Mouse (Mus musculus): ENCODE data around the gene Prrt1. TPM values are rescaled to one million over a fixed set of nuclear protein-coding genes. Genes with fewer than 3 reads are reported as not detected.
A peak's percentile ranks its signal among the peaks of the same experiment; 100 is the strongest.

Prrt1 gene
- total and polyA plus RNA-seq, 3 experiments = 1.0 TPM; not detected in 2

DNA sequence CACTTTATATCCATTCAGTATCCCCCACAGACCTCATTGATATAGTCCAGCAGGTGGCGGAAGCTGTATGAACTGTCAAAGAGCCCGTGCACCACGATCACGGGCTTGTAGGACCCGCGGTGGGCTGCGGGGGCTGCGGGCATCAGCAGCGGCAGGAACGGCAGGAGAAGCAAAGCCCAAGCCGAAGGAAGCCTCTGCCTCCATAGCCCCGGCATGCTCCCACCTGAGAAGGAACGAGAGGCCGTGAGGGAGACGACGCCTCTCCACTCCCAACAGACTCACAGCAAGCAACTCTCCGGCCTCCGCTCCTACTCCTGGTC is 2.6 kb upstream of the Prrt1 start:
- no peaks in the 10 kb centered on the region; a peak in 1 of 4 replicates for H3K27me3 ChIP-seq (ENCODE audit: control insufficient read depth in 1 of 2, insufficient read depth in 2 of 2, low read length in 2 of 2)
- no peaks in the 10 kb centered on the region for H3K9me3 ChIP-seq (replicated peaks; ENCODE audit: insufficient read depth, low read length)
- peaks cover 0 to 21% of the 10 kb centered on the region in 2 experiments; a peak in 3 of 4 replicates for H3K36me3 ChIP-seq (ENCODE audit: control insufficient read depth in 1 of 2, insufficient read depth in 2 of 2, low read length in 2 of 2)
- DNase-seq (ENCODE audit: low read depth, low spot score) = peak; percentile 70
- peak overlapping the region; percentile 86 for H3K9ac ChIP-seq (ENCODE audit: control insufficient read depth, low read depth, low read length, poor library complexity, severe bottlenecking)
- H3K27ac ChIP-seq (ENCODE audit: control insufficient read depth, low read depth, low read length) = peak overlapping the region; percentile 84
- H3K4me3 ChIP-seq (ENCODE audit: control insufficient read depth in 1 of 2, insufficient read depth in 1 of 2, low read depth in 2 of 2, low read length in 2 of 2) = peak overlapping the region; percentile 91 to 92
- H3K79me2 ChIP-seq (ENCODE audit: control insufficient read depth, insufficient read depth, low read length, poor library complexity) = peaks cover 16% of the 10 kb centered on the region
- TF ChIP-seq MYB (IDR thresholded peaks at IDR 0.05; ENCODE audit: low read depth, low read length) (no peak), MAZ (IDR thresholded peaks at IDR 0.05; ENCODE audit: low read depth, low read length) (no peak), RAD21 (IDR thresholded peaks at IDR 0.05; ENCODE audit: low read depth, low read length) (peak; percentile 17), USF1 (IDR thresholded peaks at IDR 0.05; ENCODE audit: low read depth, low read length) (no peak), USF2 (IDR thresholded peaks at IDR 0.05; ENCODE audit: borderline replicate concordance in 1 of 2, insufficient read depth in 1 of 2, low read depth in 1 of 2, low read length in 2 of 2) (no peak), MAX (IDR thresholded peaks at IDR 0.05; ENCODE audit: low read length) (peak; percentile 7; the same call in 1 of the 2 replicates), CHD2 (IDR thresholded peaks at IDR 0.05; ENCODE audit: low read length) (no peak), CTCF (IDR thresholded peaks at IDR 0.05 in 2 of 3, conservative IDR thresholded peaks at IDR 0.05 in 1 of 3; ENCODE audit: control insufficient read depth in 1 of 3, insufficient read depth in 1 of 3, low read depth in 2 of 3, low read length in 3 of 3, poor library complexity in 1 of 3, severe bottlenecking in 1 of 3) (peak in 2 of 3 experiments; percentile 34 to 46; a peak in 4 of 6 replicates), SMC3 (IDR thresholded peaks at IDR 0.05; ENCODE audit: low read depth, low read length) (peak; percentile 55), POLR2A (IDR thresholded peaks at IDR 0.05; ENCODE audit: control insufficient read depth in 1 of 2, insufficient read depth in 1 of 2, low read depth in 1 of 2, low read length in 2 of 2, poor library complexity in 1 of 2) (no peak), TBP (IDR thresholded peaks at IDR 0.05; ENCODE audit: low read depth, low read length) (no peak), ETS1 (IDR thresholded peaks at IDR 0.05; ENCODE audit: low read depth, low read length) (no peak), HCFC1 (IDR thresholded peaks at IDR 0.05; ENCODE audit: low read depth, low read length) (no peak), ELF1 (IDR thresholded peaks at IDR 0.05; ENCODE audit: low read depth, low read length) (no peak), NRF1 (IDR thresholded peaks at IDR 0.05; ENCODE audit: insufficient read depth, low read depth, low read length, poor library complexity, severe bottlenecking) (no peak)
- H3K4me1 ChIP-seq (ENCODE audit: control insufficient read depth in 1 of 2, insufficient read depth in 2 of 2, low read length in 2 of 2) = peaks cover 2 to 38% of the 10 kb centered on the region in 2 experiments; a peak in 3 of 4 replicates

DNA sequence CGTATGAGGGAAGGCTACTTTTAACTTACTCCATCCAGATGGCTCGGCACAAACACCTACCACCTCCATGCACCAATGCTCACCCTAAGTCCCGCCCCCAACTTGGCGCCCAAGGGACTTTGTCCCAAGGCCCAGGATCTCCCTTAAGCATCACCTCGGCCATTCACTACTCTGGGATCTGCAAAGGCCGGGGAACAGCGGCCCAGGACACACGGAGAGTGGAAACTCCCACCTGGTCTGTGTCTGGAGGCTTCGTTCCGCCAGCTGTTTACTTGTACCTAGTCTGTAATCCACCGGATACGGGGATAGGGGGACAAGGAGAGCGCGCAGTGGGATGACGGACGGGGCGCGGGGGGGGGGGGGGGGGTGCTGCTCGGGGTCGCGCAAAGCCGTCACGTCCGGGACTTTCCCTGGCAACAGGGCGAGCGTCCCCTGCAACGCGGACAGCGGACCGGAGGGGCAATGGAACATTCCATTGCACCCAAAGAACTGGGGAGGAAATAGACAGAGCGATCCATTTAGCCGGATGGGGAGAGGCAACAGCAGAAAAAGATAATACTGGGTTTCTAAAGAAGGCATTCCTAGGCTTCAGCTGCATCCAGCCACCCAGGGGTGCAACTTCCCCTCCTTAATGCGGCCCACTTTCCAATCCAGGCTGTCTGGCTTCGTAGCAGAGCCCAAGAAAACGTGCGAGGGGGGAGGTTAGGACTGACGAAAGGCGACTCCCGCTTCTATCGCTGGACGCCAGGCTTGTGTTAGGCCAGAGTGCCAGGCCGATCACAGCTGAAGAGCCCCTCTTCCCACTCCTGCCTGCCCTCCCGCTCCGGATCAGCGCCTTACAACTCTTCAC is 2.0 kb upstream of the Prrt1 start:
- Histone ChIP-seq H3K36me3 (ENCODE audit: control insufficient read depth in 1 of 2, insufficient read depth in 2 of 2, low read length in 2 of 2) (peaks cover 0 to 17% of the 10 kb centered on the region in 2 experiments; a peak in 3 of 4 replicates), H3K27ac (ENCODE audit: control insufficient read depth, low read depth, low read length) (peak overlapping the region; percentile 94), H3K4me1 (ENCODE audit: control insufficient read depth in 1 of 2, insufficient read depth in 2 of 2, low read length in 2 of 2) (peaks cover 2 to 34% of the 10 kb centered on the region in 2 experiments; a peak in 3 of 4 replicates), H3K9me3 (replicated peaks; ENCODE audit: insufficient read depth, low read length) (no peaks in the 10 kb centered on the region), H3K27me3 (ENCODE audit: control insufficient read depth in 1 of 2, insufficient read depth in 2 of 2, low read length in 2 of 2) (no peaks in the 10 kb centered on the region; a peak in 1 of 4 replicates), H3K79me2 (ENCODE audit: control insufficient read depth, insufficient read depth, low read length, poor library complexity) (peaks cover 16% of the 10 kb centered on the region), H3K4me3 (ENCODE audit: control insufficient read depth in 1 of 2, insufficient read depth in 1 of 2, low read depth in 2 of 2, low read length in 2 of 2) (peak overlapping the region; percentile 91 to 92), H3K9ac (ENCODE audit: control insufficient read depth, low read depth, low read length, poor library complexity, severe bottlenecking) (peak overlapping the region; percentile 90)
- DNase-seq (ENCODE audit: low read depth, low spot score) = peak; percentile 97
- no peak for TF ChIP-seq SMC3 (IDR thresholded peaks at IDR 0.05; ENCODE audit: low read depth, low read length)
- TF ChIP-seq E2F4 (IDR thresholded peaks at IDR 0.05; ENCODE audit: borderline replicate concordance, low read depth, low read length) = no peak
- peak; percentile 66 for TF ChIP-seq ETS1 (IDR thresholded peaks at IDR 0.05; ENCODE audit: low read depth, low read length)
- TF ChIP-seq POLR2AphosphoS5 (IDR thresholded peaks at IDR 0.05; ENCODE audit: borderline replicate concordance, low read depth, low read length) = no peak
- peak; percentile 69 for TF ChIP-seq MAX (IDR thresholded peaks at IDR 0.05; ENCODE audit: low read length)
- no peak for TF ChIP-seq USF2 (IDR thresholded peaks at IDR 0.05; ENCODE audit: borderline replicate concordance in 1 of 2, insufficient read depth in 1 of 2, low read depth in 1 of 2, low read length in 2 of 2)
- 0 out of 2 replicates have a peak, but pooled peaks have one; percentile 19 for TF ChIP-seq RCOR1 (IDR thresholded peaks at IDR 0.05; ENCODE audit: low read depth, low read length)
- no peak for TF ChIP-seq CTCF (IDR thresholded peaks at IDR 0.05 in 2 of 3, conservative IDR thresholded peaks at IDR 0.05 in 1 of 3; ENCODE audit: control insufficient read depth in 1 of 3, insufficient read depth in 1 of 3, low read depth in 2 of 3, low read length in 3 of 3, poor library complexity in 1 of 3, severe bottlenecking in 1 of 3)
- TF ChIP-seq EP300 (IDR thresholded peaks at IDR 0.05; ENCODE audit: low read depth in 1 of 2, low read length in 2 of 2) = no peak
- no peak for TF ChIP-seq MYB (IDR thresholded peaks at IDR 0.05; ENCODE audit: low read depth, low read length)
- no peak for TF ChIP-seq RAD21 (IDR thresholded peaks at IDR 0.05; ENCODE audit: low read depth, low read length)
- TF ChIP-seq USF1 (IDR thresholded peaks at IDR 0.05; ENCODE audit: low read depth, low read length) = no peak
- peak; percentile 49 to 79; a peak in 3 of 4 replicates for TF ChIP-seq POLR2A (IDR thresholded peaks at IDR 0.05; ENCODE audit: control insufficient read depth in 1 of 2, insufficient read depth in 1 of 2, low read depth in 1 of 2, low read length in 2 of 2, poor library complexity in 1 of 2)
- no peak for TF ChIP-seq MEF2A (IDR thresholded peaks at IDR 0.05; ENCODE audit: extremely low read depth, insufficient replicate concordance, low read depth, low read length, poor library complexity, severe bottlenecking)
- TF ChIP-seq TBP (IDR thresholded peaks at IDR 0.05; ENCODE audit: low read depth, low read length) = peak; percentile 87
- TF ChIP-seq NELFE (IDR thresholded peaks at IDR 0.05; ENCODE audit: low read depth, low read length) = peak; percentile 72
- TF ChIP-seq KAT2A (conservative IDR thresholded peaks at IDR 0.05; ENCODE audit: low read depth, low read length) = no peak; the same call in 1 of the 2 replicates
- no peak for TF ChIP-seq ZKSCAN1 (IDR thresholded peaks at IDR 0.05; ENCODE audit: low read depth, low read length)
- TF ChIP-seq SIN3A (IDR thresholded peaks at IDR 0.05; ENCODE audit: low read length) = peak; percentile 97
- peak; percentile 60; the same call in 1 of the 2 replicates for TF ChIP-seq BHLHE40 (IDR thresholded peaks at IDR 0.05; ENCODE audit: borderline replicate concordance, low read depth, low read length)

Measured in MEL (cell line).